Mouse (Mus musculus): ENCODE results near the gene BC035044.
"Not testable (repeated sequence)": the region's sequence is repeated elsewhere in the genome, so short reads cannot be mapped to it uniquely, and the experiment has no call there.

Gene BC035044

GRCm38 (mm10) chr6:128890948-128891355 is at the start of gene BC035044:
BC035044 (minus strand) TSS chr6:128891126.
- DNase-seq (ENCODE audit: low spot score): no peak

GRCm38 (mm10) chr6:128935889-128936665 is 45.2 kb upstream of the BC035044 start:
- not testable (repeated sequence) for DNase-seq (ENCODE audit: low spot score)

GRCm38 (mm10) chr6:128934081-128934480 is 43.2 kb upstream of the BC035044 start, which contains the start of gene Clec2g:
Clec2g (plus strand) TSS chr6:128934381.
- not testable (repeated sequence) for DNase-seq (ENCODE audit: low spot score)

GRCm38 (mm10) chr6:128933050-128933449 is 42.1 kb upstream of the BC035044 start:
- no peak for DNase-seq (ENCODE audit: low spot score)

GRCm38 (mm10) chr6:128917322-128917721 is 26.4 kb upstream of the BC035044 start:
- no peak for DNase-seq (ENCODE audit: low spot score)

GRCm38 (mm10) chr6:128913598-128914254 is 22.8 kb upstream of the BC035044 start:
- no peak for DNase-seq (ENCODE audit: low spot score)

GRCm38 (mm10) chr6:128900796-128901552 is 10.0 kb upstream of the BC035044 start:
- not testable (repeated sequence) for DNase-seq (ENCODE audit: low spot score)

GRCm38 (mm10) chr6:128900044-128900443 is 9.1 kb upstream of the BC035044 start:
- DNase-seq (ENCODE audit: low spot score): no peak

GRCm38 (mm10) chr6:128895404-128896001 is 4.6 kb upstream of the BC035044 start:
- no peak for DNase-seq (ENCODE audit: low spot score)

GRCm38 (mm10) chr6:128888834-128889233 is 2.1 kb downstream of the BC035044 start:
- no peak for DNase-seq (ENCODE audit: low spot score)

GRCm38 (mm10) chr6:128887091-128887790 is 3.7 kb downstream of the BC035044 start, which contains the start of gene Clec2i:
Clec2i (plus strand) TSS chr6:128887588.
- not testable (repeated sequence) for DNase-seq (ENCODE audit: low spot score)

GRCm38 (mm10) chr6:128871910-128872610 is 18.9 kb downstream of the BC035044 start:
- DNase-seq (ENCODE audit: low spot score): no peak

GRCm38 (mm10) chr6:128868861-128869260 is 22.1 kb downstream of the BC035044 start:
- DNase-seq (ENCODE audit: low spot score): no peak

GRCm38 (mm10) chr6:128857976-128858375 is 33.0 kb downstream of the BC035044 start:
- DNase-seq (ENCODE audit: low spot score): no peak

GRCm38 (mm10) chr6:128856250-128856649 is 34.7 kb downstream of the BC035044 start:
- DNase-seq (ENCODE audit: low spot score): no peak

GRCm38 (mm10) chr6:128855477-128855876 is 35.4 kb downstream of the BC035044 start:
- no peak for DNase-seq (ENCODE audit: low spot score)

- no peak for DNase-seq (ENCODE audit: low spot score)
These were observed 36.0 kb downstream of the BC035044 start for GRCm38 (mm10) chr6:128854895-128855294.

- peak; percentile 42 for DNase-seq (ENCODE audit: low spot score)
These were observed 36.7 kb downstream of the BC035044 start for GRCm38 (mm10) chr6:128854024-128854820.

GRCm38 (mm10) chr6:128852766-128853165 is 38.2 kb downstream of the BC035044 start:
- no peak for DNase-seq (ENCODE audit: low spot score)

- no peak for DNase-seq (ENCODE audit: low spot score)
These were observed 39.8 kb downstream of the BC035044 start for GRCm38 (mm10) chr6:128851151-128851550.

Measured in ovary, postnatal 10 days (tissue).